Mouse (Mus musculus): ENCODE measurements around the gene Slc25a14. TPM values are rescaled to one million over a fixed set of nuclear protein-coding genes. Genes with fewer than 3 reads are reported as not detected.

Gene Slc25a14
- polyA plus RNA-seq, 1 experiment from 2014 or later, result 14.3 TPM

DNA sequence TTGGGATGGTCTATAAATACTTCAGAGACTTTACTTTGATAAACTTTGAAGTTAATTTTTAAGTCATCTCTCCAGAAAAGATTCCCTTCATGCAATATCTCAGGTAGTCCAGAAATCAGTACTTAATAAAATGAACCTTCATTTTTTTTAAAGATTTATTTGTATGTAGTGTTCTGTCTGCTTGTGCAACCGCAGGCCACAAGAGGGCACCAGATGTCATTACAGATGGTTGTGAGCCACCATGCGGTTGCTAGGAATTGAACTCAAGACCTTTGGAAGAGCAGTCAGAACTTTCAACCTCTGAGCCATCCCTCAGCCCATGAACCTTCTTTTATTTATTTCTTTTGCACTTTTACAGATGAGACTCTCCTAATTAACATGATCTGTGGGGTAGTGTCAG, 13.8 kb downstream of the Slc25a14 start:
- Histone ChIP-seq H3K9ac (ENCODE audit: low read length) (no peak overlapping the region), H3K27ac (ENCODE audit: low read length) (no peak overlapping the region), H3K9me3 (replicated peaks; ENCODE audit: control insufficient read depth, low read length) (no peaks in the 10 kb centered on the region), H3K36me3 (ENCODE audit: control insufficient read depth, insufficient read depth, low read length) (no peaks in the 10 kb centered on the region), H3K27me3 (ENCODE audit: control insufficient read depth, insufficient read depth, low read length) (no peaks in the 10 kb centered on the region), H3K4me1 (ENCODE audit: control insufficient read depth, insufficient read depth, low read length) (no peaks in the 10 kb centered on the region), H3K4me2 (ENCODE audit: low read depth, low read length) (no peak overlapping the region), H3K4me3 (replicated peaks; ENCODE audit: low read length) (no peak overlapping the region)
- WGBS, result 47% methylated on average over 2 of the region's 2 CpGs
- ATAC-seq (ENCODE audit: insufficient read depth, low FRiP score), result no peak

DNA sequence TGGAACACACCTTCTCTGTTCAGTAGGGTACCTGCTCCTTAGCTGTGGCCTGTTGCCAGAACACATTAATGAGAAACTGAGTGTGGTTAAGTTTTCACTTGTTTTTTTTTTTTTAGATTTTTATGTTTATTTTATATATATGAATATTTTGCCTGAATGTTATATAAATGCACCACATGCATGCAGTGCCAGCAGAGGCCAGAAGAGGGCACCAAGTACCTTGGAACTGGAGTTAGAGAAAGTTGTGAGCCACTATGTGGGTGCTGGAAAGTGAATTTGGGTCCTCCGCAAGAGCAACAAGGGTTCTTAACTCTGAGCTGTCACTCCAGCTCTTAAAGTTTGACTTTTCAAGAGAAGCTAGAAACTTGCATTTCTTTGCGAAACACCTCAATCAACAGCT, 20.9 kb downstream of the Slc25a14 start:
- Histone ChIP-seq H3K27me3 (ENCODE audit: control insufficient read depth, insufficient read depth, low read length) (no peaks in the 10 kb centered on the region), H3K4me3 (replicated peaks; ENCODE audit: low read length) (no peak overlapping the region), H3K9ac (ENCODE audit: low read length) (no peak overlapping the region), H3K36me3 (ENCODE audit: control insufficient read depth, insufficient read depth, low read length) (no peaks in the 10 kb centered on the region), H3K4me1 (ENCODE audit: control insufficient read depth, insufficient read depth, low read length) (no peaks in the 10 kb centered on the region), H3K4me2 (ENCODE audit: low read depth, low read length) (no peak overlapping the region), H3K27ac (ENCODE audit: low read length) (no peak overlapping the region), H3K9me3 (replicated peaks; ENCODE audit: control insufficient read depth, low read length) (no peaks in the 10 kb centered on the region)
- WGBS, result 90% methylated on average over 2 of the region's 2 CpGs
- no peak for ATAC-seq (ENCODE audit: insufficient read depth, low FRiP score)

DNA sequence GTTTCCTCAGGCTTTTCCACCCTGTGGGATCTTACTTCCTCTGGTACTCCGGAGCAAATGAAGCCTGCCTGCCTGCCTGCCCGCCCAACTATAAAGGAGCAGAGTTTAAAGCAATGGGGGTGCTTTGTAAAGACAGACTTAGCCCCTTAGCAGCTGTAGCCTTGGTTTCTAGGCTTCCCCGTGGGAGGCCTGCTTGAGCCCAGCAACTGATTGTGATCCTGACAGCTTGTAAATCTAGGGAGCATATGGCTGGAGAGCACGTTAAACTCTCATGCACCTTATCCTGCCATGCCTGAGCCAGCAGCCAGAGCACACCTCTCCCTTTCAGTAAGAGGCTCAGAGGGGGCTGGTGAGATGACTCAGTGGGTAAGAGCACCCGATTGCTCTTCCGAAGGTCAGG, 43.6 kb downstream of the Slc25a14 start:
- 49% methylated on average over 6 of the region's 6 CpGs for WGBS
- no peak overlapping the region for H3K27ac ChIP-seq (ENCODE audit: low read length)
- H3K4me3 ChIP-seq (replicated peaks; ENCODE audit: low read length), result no peak overlapping the region
- no peaks in the 10 kb centered on the region for H3K27me3 ChIP-seq (ENCODE audit: control insufficient read depth, insufficient read depth, low read length)
- H3K4me2 ChIP-seq (ENCODE audit: low read depth, low read length), result no peak overlapping the region
- H3K9ac ChIP-seq (ENCODE audit: low read length), result no peak overlapping the region
- H3K9me3 ChIP-seq (replicated peaks; ENCODE audit: control insufficient read depth, low read length), result no peaks in the 10 kb centered on the region
- H3K4me1 ChIP-seq (ENCODE audit: control insufficient read depth, insufficient read depth, low read length), result no peaks in the 10 kb centered on the region
- H3K36me3 ChIP-seq (ENCODE audit: control insufficient read depth, insufficient read depth, low read length), result no peaks in the 10 kb centered on the region
- no peak for ATAC-seq (ENCODE audit: insufficient read depth, low FRiP score)

DNA sequence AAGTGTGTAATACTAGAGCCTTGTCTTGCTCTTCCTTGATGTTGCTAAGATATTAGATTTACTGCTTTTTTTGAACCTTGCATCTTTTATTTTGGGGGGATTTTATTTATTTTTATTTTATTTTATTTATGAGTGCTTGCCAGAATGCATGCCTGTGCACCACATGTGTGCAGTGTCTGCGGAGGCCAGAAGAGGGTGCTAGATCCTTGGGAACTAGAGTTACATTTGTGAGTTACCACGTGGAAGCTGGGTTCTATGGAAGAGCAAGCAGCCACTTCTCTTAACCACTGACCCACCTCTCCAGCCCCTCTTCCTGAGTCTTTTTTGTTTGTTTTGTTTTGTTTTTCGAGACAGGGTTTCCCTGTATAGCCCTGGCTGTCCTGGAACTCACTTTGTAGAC, 46.4 kb downstream of the Slc25a14 start:
- Histone ChIP-seq H3K4me3 (replicated peaks; ENCODE audit: low read length) (no peak overlapping the region), H3K36me3 (ENCODE audit: control insufficient read depth, insufficient read depth, low read length) (no peaks in the 10 kb centered on the region), H3K27ac (ENCODE audit: low read length) (no peak overlapping the region), H3K9me3 (replicated peaks; ENCODE audit: control insufficient read depth, low read length) (no peaks in the 10 kb centered on the region), H3K9ac (ENCODE audit: low read length) (no peak overlapping the region), H3K4me1 (ENCODE audit: control insufficient read depth, insufficient read depth, low read length) (no peaks in the 10 kb centered on the region), H3K27me3 (ENCODE audit: control insufficient read depth, insufficient read depth, low read length) (no peaks in the 10 kb centered on the region), H3K4me2 (ENCODE audit: low read depth, low read length) (no peak overlapping the region)
- 74% methylated on average over 3 of the region's 3 CpGs for WGBS
- no peak for ATAC-seq (ENCODE audit: insufficient read depth, low FRiP score)

DNA sequence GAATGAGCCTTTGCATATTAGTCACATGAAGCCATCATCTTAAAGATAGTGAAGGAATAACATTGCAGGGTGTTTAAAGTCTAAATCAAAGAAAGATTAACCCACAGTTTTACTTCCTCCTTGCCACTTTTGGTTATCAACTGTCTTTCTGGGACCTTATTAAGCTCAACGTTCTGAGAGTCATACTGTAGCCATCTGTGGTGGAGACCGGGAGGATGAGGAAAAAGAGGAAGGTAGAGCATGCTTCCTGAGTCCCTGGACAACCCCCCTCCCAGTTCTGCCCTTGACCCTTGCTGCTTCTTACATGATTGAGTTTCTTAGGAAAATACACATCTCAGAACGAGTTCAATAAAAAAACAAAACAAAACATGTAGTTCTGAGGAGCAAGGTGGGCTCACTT, 48.5 kb downstream of the Slc25a14 start:
- Histone ChIP-seq H3K9me3 (replicated peaks; ENCODE audit: control insufficient read depth, low read length) (no peaks in the 10 kb centered on the region), H3K4me3 (replicated peaks; ENCODE audit: low read length) (no peak overlapping the region), H3K9ac (ENCODE audit: low read length) (no peak overlapping the region), H3K4me2 (ENCODE audit: low read depth, low read length) (no peak overlapping the region), H3K36me3 (ENCODE audit: control insufficient read depth, insufficient read depth, low read length) (no peaks in the 10 kb centered on the region), H3K27me3 (ENCODE audit: control insufficient read depth, insufficient read depth, low read length) (no peaks in the 10 kb centered on the region), H3K27ac (ENCODE audit: low read length) (no peak overlapping the region), H3K4me1 (ENCODE audit: control insufficient read depth, insufficient read depth, low read length) (no peaks in the 10 kb centered on the region)
- 58% methylated on average over 3 of the region's 3 CpGs for WGBS
- no peak for ATAC-seq (ENCODE audit: insufficient read depth, low FRiP score)

DNA sequence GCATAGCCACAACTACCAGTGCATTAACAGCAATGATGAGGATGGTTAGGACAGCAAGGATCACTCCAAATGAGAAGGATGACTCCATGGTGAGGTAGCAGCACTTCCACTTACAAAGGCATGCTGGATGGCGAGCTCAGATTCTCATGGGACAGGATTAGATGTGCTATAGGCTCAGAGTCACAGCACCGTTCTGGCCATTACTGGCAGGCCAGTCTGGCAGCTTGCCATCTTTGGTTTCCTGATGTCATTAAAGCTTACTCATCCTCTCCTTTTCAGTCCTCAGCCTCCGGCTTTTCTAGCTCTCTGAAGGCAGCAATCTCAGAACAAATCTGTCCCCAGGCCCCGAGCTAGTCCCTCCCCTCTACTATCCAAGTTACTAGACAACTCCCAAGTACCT, 51.0 kb downstream of the Slc25a14 start, which contains the start of gene Gpr119:
Gene Gpr119 (minus strand): TSS at position 308 of the 400 bp plus-strand sequence.
- Histone ChIP-seq H3K27me3 (ENCODE audit: control insufficient read depth, insufficient read depth, low read length) (no peaks in the 10 kb centered on the region), H3K4me1 (ENCODE audit: control insufficient read depth, insufficient read depth, low read length) (no peaks in the 10 kb centered on the region), H3K4me3 (replicated peaks; ENCODE audit: low read length) (no peak within 1 kb of the TSS), H3K4me2 (ENCODE audit: low read depth, low read length) (no peak within 1 kb of the TSS), H3K9ac (ENCODE audit: low read length) (no peak within 1 kb of the TSS), H3K27ac (ENCODE audit: low read length) (no peak within 1 kb of the TSS), H3K36me3 (ENCODE audit: control insufficient read depth, insufficient read depth, low read length) (no peaks in the 10 kb centered on the region), H3K9me3 (replicated peaks; ENCODE audit: control insufficient read depth, low read length) (no peaks in the 10 kb centered on the region)
- 51% methylated on average over 4 of the region's 4 CpGs for WGBS
- no peak for ATAC-seq (ENCODE audit: insufficient read depth, low FRiP score)

DNA sequence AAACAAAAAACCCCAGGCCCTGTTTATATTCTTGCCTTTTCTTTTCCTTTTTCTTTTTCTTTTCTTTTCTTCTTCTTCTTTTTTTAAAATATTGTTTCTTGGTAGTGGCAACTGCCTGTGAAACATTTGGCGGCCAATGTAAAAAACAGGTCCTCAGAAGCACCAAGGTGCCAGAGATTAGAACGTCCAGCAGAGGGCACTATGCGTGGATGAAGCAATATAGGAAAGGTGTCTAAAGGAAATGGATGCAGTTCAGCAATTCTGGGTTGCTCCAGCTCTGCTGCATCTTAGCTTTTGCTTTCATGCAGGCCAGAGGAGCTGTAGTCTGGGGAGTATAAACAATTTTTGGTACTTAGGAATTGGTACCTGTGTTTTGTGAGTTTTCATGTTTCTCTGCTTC, 60.2 kb downstream of the Slc25a14 start:
- Histone ChIP-seq H3K9ac (ENCODE audit: low read length) (no peak overlapping the region), H3K36me3 (ENCODE audit: control insufficient read depth, insufficient read depth, low read length) (no peaks in the 10 kb centered on the region), H3K9me3 (replicated peaks; ENCODE audit: control insufficient read depth, low read length) (no peaks in the 10 kb centered on the region), H3K4me3 (replicated peaks; ENCODE audit: low read length) (no peak overlapping the region), H3K27me3 (ENCODE audit: control insufficient read depth, insufficient read depth, low read length) (no peaks in the 10 kb centered on the region), H3K4me2 (ENCODE audit: low read depth, low read length) (no peak overlapping the region), H3K4me1 (ENCODE audit: control insufficient read depth, insufficient read depth, low read length) (no peaks in the 10 kb centered on the region), H3K27ac (ENCODE audit: low read length) (no peak overlapping the region)
- WGBS, result 18% methylated on average over 3 of the region's 3 CpGs
- no peak for ATAC-seq (ENCODE audit: insufficient read depth, low FRiP score)

DNA sequence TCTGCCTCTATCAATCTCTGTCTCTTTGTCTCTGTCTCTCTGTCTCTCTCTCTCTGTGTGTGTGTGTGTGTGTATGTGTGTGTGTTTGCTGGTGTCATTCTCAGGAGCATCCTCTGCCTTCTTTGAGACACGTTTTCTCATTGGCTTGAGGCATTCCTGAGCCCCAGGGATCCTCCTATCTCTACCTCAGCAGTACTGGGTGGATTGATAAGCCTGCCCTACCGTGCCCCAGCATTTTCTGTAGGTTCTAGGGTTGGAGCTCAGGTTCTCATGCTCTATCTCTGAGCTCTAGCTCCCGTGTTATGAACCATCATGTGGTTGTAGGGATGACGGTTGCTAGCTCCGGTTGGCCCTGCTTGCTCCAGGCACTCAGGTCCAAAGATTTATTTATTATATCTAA, 60.6 kb downstream of the Slc25a14 start:
- Histone ChIP-seq H3K4me1 (ENCODE audit: control insufficient read depth, insufficient read depth, low read length) (no peaks in the 10 kb centered on the region), H3K4me3 (replicated peaks; ENCODE audit: low read length) (no peak overlapping the region), H3K4me2 (ENCODE audit: low read depth, low read length) (no peak overlapping the region), H3K27ac (ENCODE audit: low read length) (no peak overlapping the region), H3K36me3 (ENCODE audit: control insufficient read depth, insufficient read depth, low read length) (no peaks in the 10 kb centered on the region), H3K9ac (ENCODE audit: low read length) (no peak overlapping the region), H3K9me3 (replicated peaks; ENCODE audit: control insufficient read depth, low read length) (no peaks in the 10 kb centered on the region), H3K27me3 (ENCODE audit: control insufficient read depth, insufficient read depth, low read length) (no peaks in the 10 kb centered on the region)
- 65% methylated on average over 5 of the region's 5 CpGs for WGBS
- no peak for ATAC-seq (ENCODE audit: insufficient read depth, low FRiP score)

DNA sequence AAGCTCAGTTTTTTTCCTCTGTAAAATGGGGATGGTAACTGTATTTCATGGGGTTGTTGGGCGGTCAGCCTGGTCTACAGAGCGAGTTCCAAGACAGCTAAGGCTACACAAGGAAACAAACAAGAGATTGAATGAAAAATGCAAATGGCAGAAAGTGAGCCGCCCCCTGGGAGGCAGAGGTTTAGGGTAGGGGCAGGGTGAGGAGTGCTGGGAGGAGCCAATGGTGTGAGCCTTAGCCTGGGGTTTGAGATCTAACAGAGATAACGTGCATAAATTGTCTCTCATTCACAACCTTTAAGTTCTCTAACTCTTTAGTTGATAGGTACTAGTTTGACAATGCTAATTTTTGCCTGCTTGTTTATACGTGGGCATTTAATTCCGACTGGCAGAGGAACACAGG, 71.2 kb downstream of the Slc25a14 start:
- ATAC-seq (ENCODE audit: insufficient read depth, low FRiP score), result peak; percentile 69
- Histone ChIP-seq H3K27me3 (ENCODE audit: control insufficient read depth, insufficient read depth, low read length) (no peaks in the 10 kb centered on the region), H3K9me3 (replicated peaks; ENCODE audit: control insufficient read depth, low read length) (no peaks in the 10 kb centered on the region), H3K4me2 (ENCODE audit: low read depth, low read length) (peak overlapping the region; percentile 52), H3K9ac (ENCODE audit: low read length) (no peak overlapping the region), H3K4me3 (replicated peaks; ENCODE audit: low read length) (peak overlapping the region; percentile 58), H3K36me3 (ENCODE audit: control insufficient read depth, insufficient read depth, low read length) (no peaks in the 10 kb centered on the region), H3K4me1 (ENCODE audit: control insufficient read depth, insufficient read depth, low read length) (peaks cover 7% of the 10 kb centered on the region; the same call in 1 of the 2 replicates), H3K27ac (ENCODE audit: low read length) (no peak overlapping the region)
- 13% methylated on average over 6 of the region's 6 CpGs for WGBS

All from stomach, embryonic 16.5 days (tissue).